Mouse (Mus musculus) erythroid progenitor cell, adult 5-6 weeks (primary cell): Measurements from ENCODE around the gene Gm3646. TPM values are rescaled to one million over a fixed set of nuclear protein-coding genes. Genes with fewer than 3 reads are reported as not detected.

Experiments used
- ATAC-seq: replicated peaks from 2 replicates; pipeline ENCODE4 v1.8.0; 2016; ENCODE audit warnings: moderate number of reproducible peaks, mild to moderate bottlenecking, moderate TSS enrichment, inconsistent platforms; ENCODE audit not compliant: poor library complexity, low FRiP score, severe bottlenecking
- total RNA-seq, 2 experiments: library from RNA; stranded (forward) in 1 of 2; stranded (reverse) in 1 of 2; fragments of 150-400 nt in 1 of 2; fragments of 186-747, 209-891 nt in 1 of 2; gene quantifications; 2 replicates each; pipeline versions ENCODE4 v1.2.3 to v1.2.4; 2015 to 2017; ENCODE audit warnings: low replicate concordance in 2 of 2

Gm3646 gene
- total RNA-seq, 2 experiments from 2014 or later = not detected

DNA sequence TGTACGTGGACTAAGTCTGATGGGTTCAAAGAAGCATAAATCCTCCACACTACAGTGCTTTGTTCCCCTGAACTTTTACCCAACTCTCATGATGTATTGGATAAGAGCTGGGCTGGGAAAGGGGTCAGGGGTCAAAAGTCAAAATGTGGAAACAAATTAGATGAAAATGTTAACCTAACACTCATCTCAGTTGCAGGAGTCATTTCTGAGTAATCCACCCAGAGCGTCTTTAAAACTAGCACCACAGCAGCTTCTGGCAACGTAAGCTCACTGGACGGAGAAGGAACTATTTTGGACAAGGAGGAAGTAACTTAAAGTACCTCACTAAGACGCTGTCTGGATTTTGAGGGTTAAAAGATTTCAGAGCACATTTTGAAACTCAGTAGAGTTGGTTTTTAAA, 20.5 kb downstream of the Gm3646 start:
- ATAC-seq = no peak

DNA sequence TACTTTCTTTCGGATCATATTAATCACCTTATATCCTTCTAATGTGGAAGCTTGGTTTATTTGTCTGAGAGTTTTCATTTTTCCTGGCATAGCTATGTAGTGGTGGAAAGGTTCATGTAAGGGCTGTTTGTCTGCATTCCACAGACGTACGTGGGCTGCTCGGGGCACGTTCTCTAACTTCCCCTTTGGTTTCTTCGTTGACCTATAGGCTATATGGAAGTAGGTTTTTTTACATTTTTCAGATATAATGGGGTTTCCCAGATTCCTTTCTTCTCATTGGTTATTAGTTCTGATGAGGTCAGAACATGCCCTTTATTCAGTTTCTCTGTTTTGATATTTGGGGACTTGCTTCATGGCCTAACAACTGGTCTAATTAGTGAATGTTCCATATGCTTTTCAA, 23.3 kb downstream of the Gm3646 start:
- ATAC-seq = no peak

DNA sequence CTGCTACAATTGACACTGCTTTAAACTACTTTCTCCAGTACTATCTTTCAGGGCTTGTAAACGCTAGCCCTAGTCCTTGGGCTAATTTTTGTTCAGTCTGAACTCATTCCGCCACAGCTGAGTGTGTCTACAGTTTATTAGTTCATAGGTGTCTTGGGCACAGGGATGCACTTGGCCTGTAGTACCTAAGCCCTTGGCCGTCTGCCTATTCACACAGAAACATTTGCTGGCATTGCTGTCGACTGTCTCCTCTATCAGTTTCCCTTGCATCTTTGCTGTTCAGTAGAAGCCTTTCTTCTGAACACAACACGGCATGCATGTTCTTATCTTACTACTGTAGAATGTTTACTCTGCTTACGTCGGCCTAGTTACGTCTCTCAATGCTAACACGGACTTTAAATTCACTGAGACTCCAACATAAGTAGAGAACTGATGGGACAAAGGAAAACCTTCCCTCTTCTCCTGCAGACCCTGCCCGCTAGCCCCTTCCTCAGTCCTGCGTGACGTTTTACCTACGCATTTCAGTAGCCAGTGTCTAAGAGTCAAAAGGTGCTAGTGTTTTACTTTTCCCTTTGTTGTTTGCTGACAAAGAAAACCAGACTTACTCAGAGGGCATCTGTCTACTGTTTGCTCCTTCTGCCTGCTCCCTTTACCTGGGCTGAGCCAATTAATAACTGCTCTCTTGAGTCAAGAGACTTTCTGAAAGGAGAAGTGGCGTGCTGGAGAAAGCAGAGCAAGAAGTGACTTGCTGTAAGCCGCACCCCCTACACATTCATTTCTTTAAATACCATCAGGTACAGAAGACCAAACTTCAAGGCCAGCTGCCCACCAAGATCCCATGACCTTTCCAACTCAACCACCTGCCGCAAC, 25.8 kb downstream of the Gm3646 start:
- no peak for ATAC-seq

DNA sequence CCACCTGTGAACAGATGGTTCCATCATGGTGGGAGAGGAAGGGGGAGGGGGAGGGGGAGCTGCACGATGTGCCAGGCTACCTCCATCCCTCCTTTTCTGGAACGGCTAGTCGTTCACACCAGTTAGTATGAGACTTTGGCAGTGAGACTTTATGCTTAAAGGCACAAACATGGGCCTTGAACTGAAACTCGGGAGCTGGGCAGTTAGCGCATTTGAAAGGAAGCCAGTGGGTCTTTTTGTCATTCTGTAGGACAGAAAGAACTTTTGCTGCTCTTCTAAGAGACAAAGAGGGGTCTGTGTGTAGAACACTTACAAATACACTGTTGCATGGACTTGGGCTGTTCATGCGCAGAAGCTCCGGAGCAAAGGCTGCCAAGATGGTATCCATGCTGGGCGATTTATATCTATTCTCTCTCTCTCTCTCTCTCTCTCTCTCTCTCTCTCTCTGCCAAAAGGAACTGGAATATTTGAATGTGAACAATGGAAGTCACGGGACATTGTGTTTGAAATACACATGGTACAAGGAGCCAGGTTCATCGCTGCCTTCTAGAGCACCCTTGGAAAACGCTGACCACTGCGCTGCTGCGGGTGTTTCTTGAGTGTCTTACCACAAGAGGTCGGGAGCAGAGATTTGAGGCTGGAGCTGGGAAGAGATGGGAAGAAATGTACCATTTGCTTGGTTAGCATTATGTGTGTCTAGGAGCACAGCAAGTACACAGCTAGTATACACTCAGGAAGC, 31.0 kb downstream of the Gm3646 start:
- no peak for ATAC-seq

DNA sequence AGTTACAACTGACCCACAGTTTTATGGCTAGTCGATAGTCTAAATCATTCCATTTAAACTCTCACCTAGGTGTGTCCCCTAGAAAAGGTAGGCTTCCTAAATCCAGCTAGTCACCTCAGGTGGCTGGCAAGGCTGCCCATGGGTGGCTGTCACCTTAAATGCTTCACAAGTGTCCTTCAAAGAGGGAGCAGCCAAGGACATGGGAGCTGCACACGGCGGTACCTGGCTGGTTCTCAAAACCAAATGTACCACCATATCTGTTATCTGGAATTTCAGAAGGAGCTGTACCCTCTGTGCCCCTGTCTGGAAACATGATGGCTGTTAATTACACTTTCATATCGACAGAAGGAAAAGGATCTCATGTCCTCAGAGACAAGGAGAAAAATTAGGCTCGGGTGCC, 31.6 kb downstream of the Gm3646 start:
- ATAC-seq = no peak

DNA sequence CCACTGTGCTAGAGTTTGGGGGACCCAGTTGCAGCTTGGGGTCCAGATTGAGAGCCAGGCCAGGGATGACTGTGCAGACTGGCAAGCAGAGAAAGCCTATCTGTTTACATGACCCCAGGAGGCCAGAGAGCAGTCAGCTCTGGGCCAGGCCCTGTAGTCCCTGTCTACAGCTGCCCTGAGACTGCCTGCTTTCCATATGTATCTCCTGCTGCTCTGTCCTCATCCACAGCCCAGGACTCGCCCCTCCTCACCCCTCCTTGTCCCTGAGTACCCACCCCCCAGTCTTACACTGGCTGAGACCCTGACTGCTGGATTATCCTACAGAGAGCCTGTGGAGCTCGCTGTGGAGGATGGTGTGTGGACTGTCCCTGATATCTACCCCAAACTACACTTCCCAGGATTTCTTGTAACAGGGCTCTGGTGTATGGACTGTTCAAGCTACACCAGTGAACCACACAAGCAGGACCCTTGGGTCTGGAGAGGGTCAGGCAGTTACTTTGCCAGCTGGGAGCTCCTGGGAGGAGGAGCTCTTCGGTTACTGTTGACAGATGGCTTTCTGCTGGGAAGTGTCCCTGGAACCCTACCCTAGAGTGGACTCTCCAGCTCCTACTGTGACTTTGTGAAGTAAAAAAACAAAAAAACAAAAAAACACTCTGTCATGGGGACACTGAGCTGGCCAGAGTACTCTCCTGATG, 32.6 kb downstream of the Gm3646 start:
- no peak for ATAC-seq

DNA sequence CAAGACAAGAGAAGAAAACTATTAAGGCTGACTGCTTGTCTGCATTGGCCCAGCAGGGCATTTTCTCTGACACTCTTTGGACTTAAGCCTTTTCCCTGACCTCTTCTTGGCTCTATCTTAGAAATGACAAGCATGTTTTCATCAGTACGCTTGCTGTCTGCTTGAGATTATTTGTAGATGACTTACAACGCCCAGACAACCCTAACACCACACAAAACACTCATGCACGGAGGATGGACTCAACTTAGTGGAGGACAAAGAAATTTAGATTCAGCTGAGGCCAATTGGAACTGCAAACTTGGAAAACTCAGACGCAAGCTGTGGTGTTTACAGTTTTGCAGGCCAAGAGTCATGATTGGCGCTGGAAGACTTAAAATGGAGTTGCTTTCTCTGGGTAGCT, 34.7 kb downstream of the Gm3646 start:
- ATAC-seq = no peak

DNA sequence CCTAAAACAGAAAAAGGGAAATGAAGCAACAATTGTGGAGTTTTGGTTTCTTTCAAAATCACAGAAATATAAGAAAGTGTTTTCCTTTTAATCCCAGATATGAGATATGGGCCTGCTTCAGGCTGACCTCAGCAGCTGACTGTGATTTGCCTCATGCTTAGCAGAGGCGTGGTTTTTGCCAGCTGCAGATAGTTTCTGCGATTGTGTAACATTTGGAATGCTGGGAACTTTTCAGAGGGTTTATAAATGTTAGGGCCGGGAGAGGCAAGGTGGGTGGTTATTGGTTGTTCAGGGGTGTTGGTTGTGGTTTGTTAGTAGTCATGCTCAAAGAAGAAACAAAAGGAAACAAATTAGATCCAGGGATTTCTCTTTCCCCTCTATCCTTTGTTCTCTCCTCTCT, 37.1 kb downstream of the Gm3646 start:
- no peak for ATAC-seq

DNA sequence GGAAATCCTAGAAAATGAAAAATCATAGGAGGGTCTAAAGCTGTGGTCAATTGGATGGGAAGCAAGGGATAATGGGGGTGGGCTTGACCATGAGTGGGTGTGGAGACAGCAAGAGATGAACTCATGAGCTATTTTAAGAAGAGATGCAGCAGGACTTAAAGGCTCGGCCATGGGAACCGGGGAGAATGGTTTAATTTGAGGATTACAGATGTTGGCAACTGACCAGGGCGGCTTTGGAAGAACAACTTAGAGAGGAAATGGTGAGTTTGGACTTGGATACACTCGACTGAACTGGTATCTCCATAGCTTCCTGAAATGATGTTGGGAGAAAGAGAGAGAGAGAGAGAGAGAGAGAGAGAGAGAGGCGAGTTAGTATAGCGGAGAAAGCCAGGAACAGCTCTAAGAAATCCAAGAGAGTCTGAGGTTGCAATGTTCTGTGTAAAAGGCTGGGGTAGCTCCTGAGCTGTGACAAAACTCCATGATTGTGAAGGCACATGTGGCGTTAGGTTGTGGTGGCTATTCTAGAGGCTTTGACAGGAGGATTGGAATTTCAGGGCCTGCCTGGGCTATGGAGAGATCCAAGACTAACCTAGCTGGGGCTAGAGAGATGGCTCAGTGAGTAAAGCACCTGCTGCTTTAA, 39.2 kb downstream of the Gm3646 start:
- ATAC-seq = no peak

DNA sequence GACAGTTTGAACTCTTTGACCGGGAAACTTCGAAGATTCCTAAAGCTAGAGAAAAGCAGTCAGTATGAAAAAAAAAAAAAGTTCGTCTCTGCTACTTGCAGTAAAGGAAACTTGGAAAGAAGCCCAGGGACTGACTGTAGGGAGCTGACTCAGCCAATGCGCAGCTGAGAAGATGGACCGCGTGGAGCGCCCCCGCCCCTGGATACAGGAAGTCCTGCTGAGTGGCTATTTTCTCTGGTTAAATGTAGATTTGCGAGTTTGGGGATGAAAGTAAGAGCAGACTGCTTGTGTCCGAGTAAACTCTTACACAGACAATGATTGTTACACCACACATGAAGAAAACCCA, 43.1 kb downstream of the Gm3646 start:
- ATAC-seq = no peak

DNA sequence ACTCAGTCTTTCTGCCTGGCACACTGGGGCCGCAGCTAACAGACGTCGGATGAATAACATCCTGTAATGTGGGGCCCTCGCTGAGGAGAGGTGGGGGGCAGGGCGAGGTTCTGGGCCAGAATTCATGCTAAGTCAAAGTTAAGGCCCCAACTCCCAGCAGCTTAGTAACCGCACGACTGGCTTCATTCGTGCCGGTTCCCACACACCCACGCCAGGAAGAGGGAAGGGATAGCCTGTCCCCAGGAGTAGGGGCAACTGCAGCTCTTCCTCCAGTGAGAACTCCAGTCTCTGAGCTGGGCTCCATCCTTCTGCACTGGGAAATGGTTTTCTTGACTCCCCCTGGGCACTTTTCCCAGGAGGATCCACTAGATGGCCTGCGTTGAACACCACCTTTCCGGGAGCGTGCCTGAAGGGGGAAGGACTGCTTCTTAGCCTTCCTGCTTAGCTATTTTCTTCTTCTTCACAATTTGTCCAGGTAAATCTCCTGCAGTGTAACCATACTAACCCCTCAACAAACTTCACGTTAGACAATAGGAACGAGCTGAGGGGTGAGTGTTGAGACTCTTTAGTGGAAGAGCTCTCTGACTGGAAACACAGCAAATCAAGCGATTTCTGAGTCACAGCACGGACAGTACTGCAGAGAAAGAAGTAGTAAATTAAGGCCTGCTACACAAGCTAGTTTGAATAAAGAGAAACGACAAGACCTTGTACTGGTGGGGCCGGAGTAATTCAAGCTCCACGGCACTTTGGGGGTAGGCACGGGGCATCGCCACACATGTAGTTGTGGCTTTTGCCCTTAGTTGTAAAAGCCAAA, 43.7 kb downstream of the Gm3646 start:
- ATAC-seq = no peak

DNA sequence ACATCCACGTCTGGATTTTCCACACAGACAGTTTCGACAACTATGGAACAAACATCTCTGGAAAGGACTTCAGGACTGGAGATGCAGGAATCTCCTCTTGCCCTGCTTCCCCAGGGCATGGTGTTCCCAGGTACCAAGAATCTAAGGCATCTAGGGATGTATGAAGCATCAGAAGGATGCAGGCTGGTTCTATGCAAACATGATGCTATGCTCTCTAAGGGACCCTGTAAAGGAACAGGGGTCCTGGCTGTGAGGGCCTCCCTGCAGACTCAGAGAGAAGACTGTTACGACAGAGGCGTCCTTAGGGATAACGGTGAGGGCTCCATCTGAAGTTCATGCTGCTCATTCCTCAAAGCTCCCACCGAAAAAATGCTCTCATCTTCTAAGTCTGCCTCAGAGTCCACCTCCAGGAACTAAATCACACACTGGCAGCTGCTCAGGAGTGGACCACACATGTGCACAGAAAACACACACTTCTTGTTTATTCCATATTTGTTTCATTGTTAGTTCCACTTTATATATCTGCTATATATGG, 44.9 kb downstream of the Gm3646 start:
- ATAC-seq = no peak

DNA sequence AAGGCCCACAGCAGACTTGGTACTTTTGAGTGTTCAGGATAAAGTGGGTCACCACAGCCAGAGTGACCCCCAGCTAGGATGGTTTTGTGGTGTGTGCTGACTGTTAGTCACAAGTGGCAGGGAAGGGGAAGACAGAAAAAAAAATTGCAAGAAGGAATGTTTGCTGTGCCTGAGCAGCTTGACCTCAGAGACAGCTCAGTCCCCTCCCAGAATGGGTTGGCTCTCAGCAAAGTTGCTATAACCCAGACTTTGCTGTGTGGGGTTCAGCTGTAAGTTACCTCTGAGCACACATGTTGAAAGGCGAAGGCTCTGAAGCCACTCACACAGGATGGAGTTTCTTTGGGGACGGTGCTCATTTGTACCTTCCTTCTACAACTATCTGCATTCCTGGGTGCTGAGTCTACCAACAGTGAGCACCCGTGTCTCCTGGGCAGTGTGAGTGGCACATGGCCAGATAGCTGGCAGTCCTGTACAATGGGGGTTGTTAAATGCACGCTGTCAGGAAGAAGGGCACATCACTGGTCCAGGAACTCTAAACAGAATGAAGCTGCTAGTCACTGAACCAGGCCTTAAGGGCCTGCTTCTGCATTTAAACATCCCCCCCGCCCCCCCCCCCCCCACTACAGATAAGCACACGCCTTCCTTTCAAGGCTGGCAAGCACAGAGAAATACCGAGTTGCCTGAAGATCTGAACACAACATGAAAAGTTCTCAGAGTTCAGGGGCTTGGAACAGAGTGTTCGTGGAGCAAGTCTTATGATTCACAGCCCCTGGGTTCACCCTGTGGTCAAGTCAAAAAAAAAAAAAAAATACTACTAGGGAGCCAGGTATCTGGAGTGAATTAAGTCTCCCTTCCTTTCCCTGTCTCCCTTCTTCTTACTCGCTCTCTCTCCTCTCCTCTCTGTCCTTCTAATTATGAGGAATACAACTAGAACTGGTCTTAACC, 45.6 kb downstream of the Gm3646 start:
- ATAC-seq = no peak

DNA sequence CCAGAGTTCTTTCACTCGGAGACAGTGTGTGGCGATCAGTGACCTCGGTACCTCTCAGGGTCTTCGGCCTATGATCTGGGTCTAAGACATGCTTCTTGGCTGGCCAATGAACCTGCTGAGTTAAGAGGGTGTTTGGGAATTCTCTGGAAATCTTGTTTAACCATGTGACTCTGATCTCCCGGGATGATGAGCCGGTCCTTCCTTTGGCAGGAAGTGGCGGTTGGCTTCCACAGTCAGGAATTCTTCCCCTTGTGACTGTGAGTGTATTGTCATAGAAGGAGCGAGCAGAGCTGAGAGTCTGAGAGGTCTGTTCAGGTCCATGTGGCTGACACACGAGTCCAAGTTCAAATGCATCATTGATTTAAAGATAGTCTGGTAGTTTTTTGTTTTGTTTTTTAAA, 46.9 kb downstream of the Gm3646 start:
- ATAC-seq = no peak

DNA sequence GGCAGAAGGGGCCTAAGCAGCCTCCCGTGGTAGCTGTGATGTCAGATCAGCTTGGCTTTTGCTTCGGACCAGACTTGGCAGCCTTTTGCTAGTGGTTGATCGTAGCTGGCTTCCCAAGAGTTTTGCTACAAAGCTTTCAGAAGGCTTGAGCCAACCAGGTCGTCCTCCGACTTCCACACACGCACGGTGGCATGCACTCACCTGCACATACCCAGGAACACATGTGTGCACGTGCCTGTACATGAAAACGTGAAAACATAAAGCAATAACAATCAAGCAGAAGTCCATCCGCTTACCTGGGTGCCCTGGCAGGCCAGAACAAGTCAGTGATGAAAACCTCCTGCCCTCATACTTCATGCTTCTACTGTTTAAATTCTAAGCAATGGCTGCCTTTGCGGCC, 48.2 kb downstream of the Gm3646 start:
- ATAC-seq = no peak

DNA sequence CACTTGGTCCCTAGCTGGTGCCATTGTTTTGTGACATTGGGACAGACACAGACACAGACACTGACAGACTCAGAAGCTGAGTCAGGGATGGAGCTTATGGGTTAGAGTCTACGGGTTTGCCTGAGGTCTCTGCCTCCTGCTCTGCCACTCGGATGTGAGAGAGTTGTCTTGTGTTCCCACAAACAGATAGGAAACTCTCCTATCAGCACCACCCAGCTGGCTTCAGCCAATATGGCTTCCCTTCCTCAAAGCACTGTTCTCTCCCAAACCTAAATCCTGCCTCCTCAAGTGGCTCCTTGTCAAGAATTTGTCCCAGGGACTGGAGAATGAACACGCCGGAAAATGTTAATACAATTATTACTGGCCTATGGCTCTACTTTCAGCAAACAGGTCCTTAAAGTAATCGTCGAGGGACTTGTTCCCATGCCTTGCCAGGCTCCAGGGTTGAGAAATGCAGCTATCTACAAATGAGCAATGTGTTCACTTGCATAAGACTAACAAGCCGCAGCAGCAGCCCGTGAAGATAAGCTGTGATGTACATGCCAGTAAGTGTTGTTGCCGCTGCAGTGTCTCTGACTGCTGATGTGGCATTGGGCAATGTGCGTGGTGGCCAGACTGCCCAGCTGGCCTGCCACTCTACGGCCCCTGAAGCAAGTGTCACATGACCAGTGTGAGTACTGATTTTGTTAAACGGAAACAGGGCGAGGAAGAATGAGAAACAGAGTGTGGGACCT, 50.7 kb downstream of the Gm3646 start:
- ATAC-seq = no peak
